Mouse (Mus musculus): ENCODE results near the gene Kif6. TPM values are rescaled to one million over a fixed set of nuclear protein-coding genes. Genes with fewer than 3 reads are reported as not detected.

Kif6 gene
- polyA plus RNA-seq (2016; fragmentation: Nextera tagmentation; extraction: Ambion mirVana), result 1.4 and 2.5 TPM in 2 replicates

DNA sequence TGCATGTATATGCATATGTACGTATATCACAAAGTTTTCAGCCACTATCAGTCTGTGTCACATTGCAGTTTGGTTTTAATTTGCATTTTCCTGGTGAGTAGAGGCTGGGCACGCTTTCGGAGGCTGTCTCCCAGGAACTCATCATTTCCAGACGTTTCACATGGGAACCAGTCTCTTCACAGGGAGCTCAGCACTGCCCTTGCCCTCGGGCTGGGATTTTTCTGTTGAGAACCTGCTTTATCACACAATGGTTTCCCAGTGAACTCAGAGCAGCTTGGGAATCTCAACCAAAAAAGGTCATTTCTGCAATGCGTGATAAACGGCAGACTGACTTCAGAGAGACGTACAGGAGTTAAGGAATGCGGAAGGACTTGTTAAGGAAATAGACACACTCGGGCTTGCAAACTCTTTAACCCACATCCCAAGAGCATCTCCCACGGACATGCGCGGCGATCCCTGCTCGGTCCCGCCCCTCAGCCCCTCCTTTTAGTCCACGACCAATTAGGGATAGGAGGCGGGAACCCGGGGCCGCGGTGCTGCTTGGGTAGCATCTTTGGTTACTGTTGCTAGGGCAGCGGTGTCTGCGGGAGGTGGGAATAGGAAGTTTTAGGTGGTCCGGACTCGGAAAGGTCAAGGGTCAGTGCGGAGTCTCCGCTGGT is at the start of gene Kif6:
Gene Kif6 (plus strand): TSS at position 560 of the 659 bp plus-strand sequence.
- peak within 1 kb of the TSS; percentile 94 for H3K4me2 ChIP-seq
- no peaks in the 10 kb centered on the region for H3K36me3 ChIP-seq
- peak within 1 kb of the TSS; percentile 46; the same call in 1 of the 2 replicates for H3K27ac ChIP-seq (ENCODE audit: poor library complexity, severe bottlenecking)
- 2% methylated on average over 27 of the region's 27 CpGs for WGBS
- no peaks in the 10 kb centered on the region for H3K27me3 ChIP-seq (replicated peaks)
- peak within 1 kb of the TSS; percentile 69 for H3K9ac ChIP-seq
- peak within 1 kb of the TSS; percentile 62 for H3K4me3 ChIP-seq
- ATAC-seq (ENCODE audit: insufficient number of reproducible peaks, low FRiP score), result peak; percentile 91
- H3K4me1 ChIP-seq (replicated peaks), result peaks cover 6% of the 10 kb centered on the region
- 0 out of 2 replicates have a peak, but pooled peaks cover 2% of the 10 kb centered on the region for H3K9me3 ChIP-seq (replicated peaks)

DNA sequence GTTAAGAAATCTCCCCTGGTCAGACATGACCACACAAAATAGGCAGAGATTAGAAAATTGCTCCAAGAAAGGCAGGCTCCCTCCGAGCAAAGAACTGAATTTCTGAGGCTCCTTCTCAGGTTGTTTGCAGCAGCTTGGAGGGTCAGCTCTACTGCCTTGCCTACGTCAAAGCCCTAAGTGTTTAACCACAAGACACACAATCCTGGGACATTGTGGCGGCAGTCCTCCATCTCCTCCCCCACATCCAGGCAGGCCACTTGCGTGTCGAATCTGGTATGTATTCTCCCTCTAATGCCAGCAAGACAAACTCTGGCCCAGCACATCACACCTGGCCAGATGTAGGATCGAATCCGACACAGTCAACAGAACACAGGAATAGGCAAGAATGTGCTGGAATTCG is 46.2 kb upstream of the Kif6 start:
- Histone ChIP-seq H3K9ac (no peak overlapping the region), H3K4me2 (no peak overlapping the region), H3K9me3 (replicated peaks) (peaks cover 4% of the 10 kb centered on the region; the same call in 1 of the 2 replicates), H3K27ac (ENCODE audit: poor library complexity, severe bottlenecking) (no peak overlapping the region), H3K4me3 (no peak overlapping the region), H3K27me3 (replicated peaks) (no peaks in the 10 kb centered on the region), H3K36me3 (no peaks in the 10 kb centered on the region), H3K4me1 (replicated peaks) (peaks cover 4% of the 10 kb centered on the region)
- ATAC-seq (ENCODE audit: insufficient number of reproducible peaks, low FRiP score), result no peak
- 77% methylated on average over 8 of the region's 8 CpGs for WGBS

- no peak overlapping the region for H3K9ac ChIP-seq
- H3K4me1 ChIP-seq (replicated peaks), result no peaks in the 10 kb centered on the region
- no peak overlapping the region for H3K27ac ChIP-seq (ENCODE audit: poor library complexity, severe bottlenecking)
- no peaks in the 10 kb centered on the region for H3K36me3 ChIP-seq
- no peak overlapping the region for H3K4me3 ChIP-seq
- ATAC-seq (ENCODE audit: insufficient number of reproducible peaks, low FRiP score), result no peak
- H3K4me2 ChIP-seq, result no peak overlapping the region
- H3K9me3 ChIP-seq (replicated peaks), result no peaks in the 10 kb centered on the region
- 85% methylated on average over 3 of the region's 3 CpGs for WGBS
- no peaks in the 10 kb centered on the region for H3K27me3 ChIP-seq (replicated peaks)
Observed at GRCm38 (mm10) chr17:49577321-49577720, 37.6 kb upstream of the Kif6 start.

DNA sequence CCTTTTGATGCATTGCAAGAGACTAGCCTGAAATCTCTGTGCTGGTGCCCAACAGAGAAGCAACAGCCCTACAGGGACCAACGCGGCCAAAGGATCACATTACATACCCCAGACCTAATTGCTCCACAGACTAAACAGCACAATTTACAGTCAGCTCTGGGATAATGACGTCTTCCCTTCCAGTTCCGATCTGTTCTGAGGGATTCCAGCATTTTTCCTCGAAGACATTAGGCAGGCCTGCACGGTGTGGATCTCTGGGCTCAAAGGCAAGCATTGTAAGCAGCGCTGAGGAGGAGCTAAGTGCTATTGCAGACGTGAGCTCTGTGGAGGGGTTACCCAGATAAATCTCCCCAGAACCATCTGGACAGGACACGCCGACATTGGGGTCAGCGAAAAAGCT is 32.5 kb upstream of the Kif6 start:
- Histone ChIP-seq H3K9ac (no peak overlapping the region), H3K27me3 (replicated peaks) (no peaks in the 10 kb centered on the region), H3K4me2 (no peak overlapping the region), H3K9me3 (replicated peaks) (no peaks in the 10 kb centered on the region), H3K27ac (ENCODE audit: poor library complexity, severe bottlenecking) (no peak overlapping the region), H3K36me3 (no peaks in the 10 kb centered on the region), H3K4me3 (no peak overlapping the region), H3K4me1 (replicated peaks) (no peaks in the 10 kb centered on the region)
- WGBS, result 58% methylated on average over 11 of the region's 11 CpGs
- no peak for ATAC-seq (ENCODE audit: insufficient number of reproducible peaks, low FRiP score)

- Histone ChIP-seq H3K4me2 (no peak overlapping the region), H3K27ac (ENCODE audit: poor library complexity, severe bottlenecking) (no peak overlapping the region), H3K27me3 (replicated peaks) (no peaks in the 10 kb centered on the region), H3K9ac (no peak overlapping the region), H3K9me3 (replicated peaks) (no peaks in the 10 kb centered on the region), H3K36me3 (no peaks in the 10 kb centered on the region), H3K4me3 (no peak overlapping the region), H3K4me1 (replicated peaks) (no peaks in the 10 kb centered on the region)
- ATAC-seq (ENCODE audit: insufficient number of reproducible peaks, low FRiP score), result no peak
- WGBS, result 43% methylated on average over 8 of the region's 8 CpGs
Observed at GRCm38 (mm10) chr17:49590051-49590450, 24.9 kb upstream of the Kif6 start.

- Histone ChIP-seq H3K4me1 (replicated peaks) (no peaks in the 10 kb centered on the region), H3K9me3 (replicated peaks) (0 out of 2 replicates have a peak, but pooled peaks cover 9% of the 10 kb centered on the region), H3K4me3 (no peak overlapping the region), H3K27ac (ENCODE audit: poor library complexity, severe bottlenecking) (no peak overlapping the region), H3K9ac (no peak overlapping the region), H3K4me2 (no peak overlapping the region), H3K27me3 (replicated peaks) (no peaks in the 10 kb centered on the region), H3K36me3 (no peaks in the 10 kb centered on the region)
- WGBS, result 73% methylated on average over 4 of the region's 4 CpGs
- no peak for ATAC-seq (ENCODE audit: insufficient number of reproducible peaks, low FRiP score)
Observed at GRCm38 (mm10) chr17:49605397-49605796, 9.5 kb upstream of the Kif6 start.

GRCm38 (mm10) chr17:49607351-49608027 is 7.4 kb upstream of the Kif6 start:
- no peaks in the 10 kb centered on the region for H3K27me3 ChIP-seq (replicated peaks)
- no peak overlapping the region for H3K9ac ChIP-seq
- ATAC-seq (ENCODE audit: insufficient number of reproducible peaks, low FRiP score), result no peak
- H3K4me3 ChIP-seq, result no peak overlapping the region
- 64% methylated on average over 7 of the region's 7 CpGs for WGBS
- 0 out of 2 replicates have a peak, but pooled peaks cover 9% of the 10 kb centered on the region for H3K9me3 ChIP-seq (replicated peaks)
- H3K4me1 ChIP-seq (replicated peaks), result no peaks in the 10 kb centered on the region
- H3K4me2 ChIP-seq, result no peak overlapping the region
- no peak overlapping the region for H3K27ac ChIP-seq (ENCODE audit: poor library complexity, severe bottlenecking)
- no peaks in the 10 kb centered on the region for H3K36me3 ChIP-seq

- H3K4me1 ChIP-seq (replicated peaks), result peaks cover 1% of the 10 kb centered on the region
- H3K4me3 ChIP-seq, result no peak overlapping the region
- no peak for ATAC-seq (ENCODE audit: insufficient number of reproducible peaks, low FRiP score)
- H3K36me3 ChIP-seq, result no peaks in the 10 kb centered on the region
- WGBS, result 54% methylated on average over 8 of the region's 8 CpGs
- no peak overlapping the region for H3K9ac ChIP-seq
- no peak overlapping the region for H3K4me2 ChIP-seq
- H3K9me3 ChIP-seq (replicated peaks), result 0 out of 2 replicates have a peak, but pooled peaks cover under 1% of the 10 kb centered on the region
- H3K27me3 ChIP-seq (replicated peaks), result no peaks in the 10 kb centered on the region
- H3K27ac ChIP-seq (ENCODE audit: poor library complexity, severe bottlenecking), result no peak overlapping the region
Observed at GRCm38 (mm10) chr17:49610296-49610695, 4.6 kb upstream of the Kif6 start.

DNA sequence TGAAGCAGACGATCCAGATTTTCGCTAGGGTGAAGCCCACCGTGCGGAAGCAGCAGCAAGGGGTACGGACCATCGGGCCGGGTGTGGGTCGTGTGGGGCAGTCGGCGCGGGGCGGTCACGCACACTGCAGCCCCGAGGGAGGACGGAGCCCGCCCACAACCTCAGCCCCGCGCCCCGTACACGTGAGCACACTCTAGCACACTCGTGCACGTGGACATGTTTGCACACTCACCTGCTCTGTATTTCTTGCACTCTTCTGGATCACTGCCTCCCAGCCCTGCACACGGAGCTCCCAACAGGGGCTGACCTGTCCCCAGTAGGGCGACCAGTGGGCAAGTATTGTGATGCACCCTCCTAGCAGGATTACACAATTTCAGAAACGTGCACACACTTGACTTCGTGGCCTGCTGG is 310 bp downstream of the Kif6 start:
- Histone ChIP-seq H3K4me2 (peak overlapping the region; percentile 94), H3K36me3 (no peaks in the 10 kb centered on the region), H3K27ac (ENCODE audit: poor library complexity, severe bottlenecking) (no peak overlapping the region), H3K9ac (peak overlapping the region; percentile 69), H3K4me1 (replicated peaks) (peaks cover 6% of the 10 kb centered on the region), H3K27me3 (replicated peaks) (no peaks in the 10 kb centered on the region), H3K9me3 (replicated peaks) (0 out of 2 replicates have a peak, but pooled peaks cover 2% of the 10 kb centered on the region), H3K4me3 (peak overlapping the region; percentile 62)
- ATAC-seq (ENCODE audit: insufficient number of reproducible peaks, low FRiP score), result peak; percentile 69
- WGBS, result 3% methylated on average over 26 of the region's 26 CpGs

GRCm38 (mm10) chr17:49624572-49624971 is 9.6 kb downstream of the Kif6 start:
- Histone ChIP-seq H3K27ac (ENCODE audit: poor library complexity, severe bottlenecking) (0 out of 2 replicates have a peak overlapping the region, but pooled peaks have one; percentile 12), H3K4me1 (replicated peaks) (peaks cover 37% of the 10 kb centered on the region), H3K4me3 (no peak overlapping the region), H3K27me3 (replicated peaks) (no peaks in the 10 kb centered on the region), H3K9ac (no peak overlapping the region), H3K4me2 (no peak overlapping the region), H3K9me3 (replicated peaks) (0 out of 2 replicates have a peak, but pooled peaks cover 2% of the 10 kb centered on the region), H3K36me3 (no peaks in the 10 kb centered on the region)
- 56% methylated on average over 9 of the region's 9 CpGs for WGBS
- ATAC-seq (ENCODE audit: insufficient number of reproducible peaks, low FRiP score), result no peak

- H3K36me3 ChIP-seq, result no peaks in the 10 kb centered on the region
- H3K4me2 ChIP-seq, result peak overlapping the region; percentile 34
- ATAC-seq (ENCODE audit: insufficient number of reproducible peaks, low FRiP score), result peak; percentile 68
- peaks cover 37% of the 10 kb centered on the region for H3K4me1 ChIP-seq (replicated peaks)
- peak overlapping the region; percentile 52 for H3K27ac ChIP-seq (ENCODE audit: poor library complexity, severe bottlenecking)
- no peaks in the 10 kb centered on the region for H3K27me3 ChIP-seq (replicated peaks)
- WGBS, result 45% methylated on average over 13 of the region's 13 CpGs
- 0 out of 2 replicates have a peak, but pooled peaks cover 2% of the 10 kb centered on the region for H3K9me3 ChIP-seq (replicated peaks)
- no peak overlapping the region for H3K4me3 ChIP-seq
- no peak overlapping the region for H3K9ac ChIP-seq
Observed at GRCm38 (mm10) chr17:49627011-49627794, 12.3 kb downstream of the Kif6 start.
